Mouse (Mus musculus): Measurements from ENCODE around the gene Kxd1.

The Kxd1 gene

GRCm38 (mm10) chr8:70547762-70548161, 20.0 kb upstream of the Kxd1 start:
- DNase-seq (ENCODE audit: extremely low read depth, low read depth) = no peak

- DNase-seq (ENCODE audit: extremely low read depth, low read depth) = no peak
Observed at GRCm38 (mm10) chr8:70546412-70546811, 18.7 kb upstream of the Kxd1 start.

- no peak for DNase-seq (ENCODE audit: extremely low read depth, low read depth)
Observed at GRCm38 (mm10) chr8:70544200-70544687, 16.5 kb upstream of the Kxd1 start.

- no peak for DNase-seq (ENCODE audit: extremely low read depth, low read depth)
Observed at GRCm38 (mm10) chr8:70541081-70541480, 13.3 kb upstream of the Kxd1 start.

GRCm38 (mm10) chr8:70540507-70541071, 12.8 kb upstream of the Kxd1 start:
- DNase-seq (ENCODE audit: extremely low read depth, low read depth) = no peak

GRCm38 (mm10) chr8:70540013-70540506, 12.3 kb upstream of the Kxd1 start:
- no peak for DNase-seq (ENCODE audit: extremely low read depth, low read depth)

GRCm38 (mm10) chr8:70539077-70539813, 11.5 kb upstream of the Kxd1 start, which contains the start of gene Ell:
Gene Ell (plus strand): TSS chr8:70539457.
- DNase-seq (ENCODE audit: extremely low read depth, low read depth) = peak; percentile 97

GRCm38 (mm10) chr8:70538633-70539076, 10.9 kb upstream of the Kxd1 start:
- peak; percentile 86 for DNase-seq (ENCODE audit: extremely low read depth, low read depth)

GRCm38 (mm10) chr8:70538024-70538579, 10.3 kb upstream of the Kxd1 start:
- no peak for DNase-seq (ENCODE audit: extremely low read depth, low read depth)

- DNase-seq (ENCODE audit: extremely low read depth, low read depth) = no peak
Observed at GRCm38 (mm10) chr8:70535701-70536100, 7.9 kb upstream of the Kxd1 start.

GRCm38 (mm10) chr8:70535221-70535620, 7.5 kb upstream of the Kxd1 start:
- DNase-seq (ENCODE audit: extremely low read depth, low read depth) = no peak

- no peak for DNase-seq (ENCODE audit: extremely low read depth, low read depth)
Observed at GRCm38 (mm10) chr8:70534281-70534680, 6.5 kb upstream of the Kxd1 start.

GRCm38 (mm10) chr8:70530314-70530713, 2.6 kb upstream of the Kxd1 start:
- no peak for DNase-seq (ENCODE audit: extremely low read depth, low read depth)

- DNase-seq (ENCODE audit: extremely low read depth, low read depth) = no peak
Observed at GRCm38 (mm10) chr8:70529741-70530161, 2.0 kb upstream of the Kxd1 start.

- DNase-seq (ENCODE audit: extremely low read depth, low read depth) = no peak
Observed at GRCm38 (mm10) chr8:70529299-70529698, 1.5 kb upstream of the Kxd1 start.

GRCm38 (mm10) chr8:70528182-70528797, 534 bp upstream of the Kxd1 start:
- DNase-seq (ENCODE audit: extremely low read depth, low read depth) = no peak

GRCm38 (mm10) chr8:70527111-70527511, 645 bp downstream of the Kxd1 start:
- DNase-seq (ENCODE audit: extremely low read depth, low read depth) = no peak

GRCm38 (mm10) chr8:70522592-70523403, 5.0 kb downstream of the Kxd1 start:
- peak; percentile 95 for DNase-seq (ENCODE audit: extremely low read depth, low read depth)

GRCm38 (mm10) chr8:70519606-70520005, 8.2 kb downstream of the Kxd1 start:
- no peak for DNase-seq (ENCODE audit: extremely low read depth, low read depth)

- no peak for DNase-seq (ENCODE audit: extremely low read depth, low read depth)
Observed at GRCm38 (mm10) chr8:70519043-70519442, 8.7 kb downstream of the Kxd1 start.
